Mouse (Mus musculus): ENCODE data around the gene Olfr279.

The Olfr279 gene

DNA sequence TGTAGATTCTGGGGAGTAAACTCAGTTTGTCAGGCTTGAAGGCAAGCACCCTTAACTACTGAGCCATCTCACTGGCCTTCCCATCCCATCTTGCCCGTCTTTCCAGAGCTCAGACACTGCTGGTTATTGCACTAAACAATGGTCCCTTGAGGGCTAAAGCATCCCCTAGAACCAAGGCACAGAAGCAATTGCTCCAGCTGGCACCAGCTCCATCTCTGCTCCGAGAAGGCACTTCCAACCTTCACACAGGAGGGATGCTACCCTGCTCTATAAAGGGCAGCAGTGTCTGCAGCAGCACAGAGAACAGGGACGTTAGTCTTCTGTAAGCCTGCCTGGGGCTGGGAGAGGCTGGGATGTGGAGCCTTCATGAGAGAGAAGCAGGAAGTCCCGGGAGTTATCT is at the start of gene Olfr279:
Gene Olfr279, plus strand, starts transcription at position 301 of the 400 bp plus-strand sequence.
- in situ Hi-C loops (cut with MboI; ENCODE audit: low sequenced_read_pairs): no loop called here

DNA sequence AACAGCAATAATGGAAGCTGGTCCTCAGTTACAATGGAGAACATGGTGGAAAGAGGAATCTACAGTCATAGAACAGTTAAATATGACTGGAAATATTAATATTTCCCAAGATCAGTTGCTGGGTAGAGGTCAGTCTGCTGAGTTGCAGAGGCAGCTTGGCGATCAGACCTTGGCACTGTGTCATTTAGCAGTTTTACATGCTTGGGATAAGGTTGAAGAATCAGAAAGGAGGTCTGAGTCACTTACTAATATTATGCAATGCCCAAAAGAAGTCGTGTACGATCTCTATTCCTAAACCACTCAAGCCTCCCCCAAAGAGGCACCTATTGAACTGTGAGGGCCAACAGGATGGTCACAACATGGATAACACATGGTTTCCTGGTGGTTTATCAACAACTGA is 47.6 kb upstream of the Olfr279 start:
- in situ Hi-C loops (cut with MboI; ENCODE audit: low sequenced_read_pairs): no loop called here

DNA sequence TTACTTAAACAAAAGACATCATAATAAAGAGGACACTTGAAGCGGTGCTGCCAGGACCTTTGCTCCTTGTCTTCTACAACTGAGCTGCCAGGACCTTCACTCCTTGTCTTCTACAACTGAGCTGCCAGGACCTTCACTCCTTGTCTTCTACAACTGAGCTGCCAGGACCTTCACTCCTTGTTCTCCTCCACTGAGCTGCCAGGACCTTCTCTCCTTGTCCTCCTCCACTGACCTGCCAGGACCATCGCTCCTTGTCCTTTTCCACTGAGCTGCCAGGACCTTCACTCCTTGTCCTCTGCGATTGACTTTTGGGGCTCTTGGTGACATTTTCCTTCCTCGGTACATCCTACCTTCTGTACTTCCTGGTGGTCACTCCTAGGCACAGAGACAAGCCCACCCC is 43.7 kb upstream of the Olfr279 start:
- in situ Hi-C loops (cut with MboI; ENCODE audit: low sequenced_read_pairs): no loop called here

DNA sequence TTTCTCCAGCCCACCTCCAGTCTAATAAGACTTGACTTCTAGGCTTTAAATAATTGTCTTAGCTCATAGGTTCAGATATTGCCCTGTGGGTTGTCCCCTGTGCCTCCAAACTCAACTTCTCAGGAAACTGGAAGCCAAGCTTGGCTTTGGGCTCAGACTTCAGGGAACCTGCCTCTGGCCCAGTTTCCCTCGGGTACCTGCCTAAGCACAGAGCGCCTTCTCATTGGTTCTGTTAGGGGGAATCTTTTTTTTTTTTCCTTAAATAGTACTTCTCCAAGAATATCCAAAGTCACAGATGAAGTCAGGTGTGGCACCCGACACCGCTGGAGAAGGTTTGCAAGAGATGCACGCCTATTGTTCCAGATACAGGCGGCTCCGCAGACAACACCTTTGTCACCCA is 39.9 kb upstream of the Olfr279 start, which contains the start of gene Olfr281:
Gene Olfr281, plus strand, starts transcription at position 301 of the 400 bp plus-strand sequence.
- in situ Hi-C loops (cut with MboI; ENCODE audit: low sequenced_read_pairs): no loop called here

DNA sequence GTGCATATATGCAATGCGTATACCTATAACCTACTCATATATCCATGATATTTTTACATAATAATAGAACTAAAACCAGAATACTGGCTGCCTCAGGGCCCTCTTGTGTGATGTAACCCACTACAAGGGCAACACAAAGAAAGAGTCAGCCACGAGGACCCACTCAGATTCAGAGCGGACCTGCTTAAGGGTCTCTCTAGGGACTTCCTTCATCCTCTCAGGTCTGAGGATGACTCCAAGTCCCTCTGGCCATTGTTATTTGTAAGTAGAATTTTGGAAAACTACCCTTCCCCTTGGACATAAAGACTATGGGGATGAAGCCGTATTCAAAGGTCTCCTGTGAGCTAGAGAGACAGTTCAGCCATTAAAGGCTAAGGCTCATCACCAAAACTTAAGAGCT is 22.6 kb upstream of the Olfr279 start, which contains the start of gene OR5BS1P:
Gene OR5BS1P, plus strand, starts transcription at position 301 of the 400 bp plus-strand sequence.
- in situ Hi-C loops (cut with MboI; ENCODE audit: low sequenced_read_pairs): no loop called here

DNA sequence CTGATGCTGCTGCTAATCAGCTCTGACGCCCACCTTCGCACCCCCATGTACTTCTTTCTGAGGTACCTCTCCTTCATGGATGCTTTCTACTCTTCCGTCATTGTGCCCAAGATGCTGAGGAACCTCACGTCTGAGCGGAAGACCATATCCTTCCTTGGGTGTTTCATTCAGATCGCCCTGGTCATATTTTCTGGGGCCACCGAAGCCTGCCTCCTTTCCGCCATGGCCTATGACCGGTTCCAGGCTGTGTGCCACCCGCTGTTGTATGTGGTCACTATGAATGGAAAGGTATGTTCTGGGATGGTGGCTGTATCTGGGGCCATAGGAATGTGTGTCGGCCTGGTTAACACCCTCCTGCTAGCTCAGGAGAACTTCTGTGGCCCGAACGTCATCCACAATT is 20.7 kb upstream of the Olfr279 start:
- in situ Hi-C loops (cut with MboI; ENCODE audit: low sequenced_read_pairs): no loop called here

DNA sequence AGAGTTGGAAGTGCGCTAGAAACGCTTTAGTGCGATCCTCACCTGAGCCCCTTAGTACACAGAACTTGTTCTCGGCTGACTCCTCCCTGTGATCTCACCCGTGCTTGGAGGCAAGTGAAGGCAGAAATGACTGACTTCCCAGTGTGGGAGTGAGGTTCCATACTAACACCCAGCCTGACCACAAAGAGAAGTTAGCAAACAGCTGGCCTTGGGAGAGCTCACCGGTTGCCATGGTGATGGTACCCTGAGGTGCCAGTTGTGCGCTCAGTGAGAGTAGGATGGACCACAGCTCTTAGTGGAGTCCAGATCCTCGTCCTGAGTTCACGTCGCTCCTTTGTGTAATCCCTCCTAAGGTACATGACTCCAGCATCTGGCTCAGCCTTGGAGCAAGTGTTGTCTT is 17.2 kb upstream of the Olfr279 start:
- in situ Hi-C loops (cut with MboI; ENCODE audit: low sequenced_read_pairs): no loop called here

DNA sequence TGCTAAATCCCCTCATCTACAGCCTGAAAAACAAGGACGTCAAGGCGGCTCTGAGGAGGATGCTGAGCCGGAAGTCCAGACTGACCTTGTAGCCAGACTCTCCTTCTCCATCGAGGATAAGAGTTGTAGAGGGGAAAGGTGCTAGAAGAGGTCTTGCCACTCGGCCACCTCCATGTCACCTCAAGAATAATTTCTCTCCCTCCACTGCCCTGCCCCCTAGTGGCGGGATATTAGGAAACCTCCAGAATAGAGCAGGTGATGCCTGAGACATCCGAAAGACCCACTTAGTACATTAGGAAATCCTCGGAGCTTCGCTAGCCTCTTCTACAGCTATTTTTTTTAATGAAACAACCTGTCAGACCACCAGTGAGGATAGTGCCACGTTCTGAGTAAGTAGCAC is 16.8 kb upstream of the Olfr279 start:
- in situ Hi-C loops (cut with MboI; ENCODE audit: low sequenced_read_pairs): no loop called here

DNA sequence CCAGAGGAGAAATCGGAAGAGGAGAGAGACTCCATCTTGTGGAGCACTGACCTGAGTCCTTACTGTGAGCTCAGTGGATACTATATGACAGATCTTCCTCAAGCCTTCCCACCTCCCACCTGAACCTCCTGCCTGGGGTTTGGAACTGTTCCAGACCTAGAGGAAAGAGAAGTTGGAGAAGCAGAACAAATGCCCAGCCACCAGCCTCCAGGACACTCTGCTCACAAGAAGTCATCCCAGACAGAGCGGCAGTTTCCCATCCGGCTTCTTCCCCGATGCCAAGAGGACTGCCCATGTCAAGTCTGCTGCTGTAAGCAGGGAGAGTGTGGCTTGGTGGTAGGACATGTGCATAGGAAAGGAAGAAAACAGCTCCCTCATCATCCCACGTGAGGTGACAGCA is 15.9 kb upstream of the Olfr279 start:
- in situ Hi-C loops (cut with MboI; ENCODE audit: low sequenced_read_pairs): no loop called here

DNA sequence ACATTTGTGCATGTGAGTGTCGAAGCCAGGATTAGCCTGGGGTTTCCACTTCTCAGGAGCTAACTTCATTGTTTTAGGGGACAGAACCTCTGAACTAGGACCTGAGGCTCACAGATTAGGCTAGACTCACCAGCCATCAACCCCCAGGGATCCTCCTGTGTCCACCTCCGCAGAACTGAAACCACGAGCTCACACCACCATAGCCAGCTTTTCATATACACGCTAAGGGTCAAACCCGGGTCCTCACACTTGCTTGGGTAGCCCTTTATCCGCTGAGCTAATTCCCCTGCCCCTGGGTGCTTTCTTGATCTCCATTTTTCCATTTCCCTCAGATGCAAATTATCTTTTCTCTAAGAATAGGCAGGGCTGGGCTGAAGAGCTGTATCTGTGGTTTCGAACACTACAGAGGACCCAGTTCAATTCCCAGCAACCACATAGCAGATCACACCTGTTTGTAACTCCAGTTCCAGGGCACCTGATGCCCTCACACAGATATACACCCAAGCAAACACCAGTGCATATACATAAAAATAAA is 12.6 kb upstream of the Olfr279 start:
- in situ Hi-C loops (cut with MboI; ENCODE audit: low sequenced_read_pairs): no loop called here

DNA sequence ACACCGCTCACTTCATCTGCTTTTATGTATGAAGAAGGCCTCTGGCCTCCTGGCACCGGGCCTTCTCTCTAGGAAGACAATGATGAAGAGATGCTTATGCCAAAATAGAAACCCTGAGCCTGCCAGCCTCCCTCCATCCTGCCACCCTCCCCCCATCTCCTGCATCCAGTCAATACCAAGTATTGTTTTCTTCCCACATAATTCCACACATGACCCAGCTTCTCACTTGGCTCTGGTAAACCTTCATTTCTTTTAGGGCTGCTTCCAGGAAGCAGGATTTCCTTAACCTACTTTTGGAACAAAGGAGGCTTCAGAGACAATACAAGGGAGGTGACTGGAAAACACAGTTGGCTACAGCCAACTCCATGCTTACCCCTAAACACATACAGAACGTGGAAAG is 9.5 kb upstream of the Olfr279 start, which contains the start of gene Lalba:
Gene Lalba, minus strand, starts transcription at position 21 of the 400 bp plus-strand sequence.
- in situ Hi-C loops (cut with MboI; ENCODE audit: low sequenced_read_pairs): no loop called here

DNA sequence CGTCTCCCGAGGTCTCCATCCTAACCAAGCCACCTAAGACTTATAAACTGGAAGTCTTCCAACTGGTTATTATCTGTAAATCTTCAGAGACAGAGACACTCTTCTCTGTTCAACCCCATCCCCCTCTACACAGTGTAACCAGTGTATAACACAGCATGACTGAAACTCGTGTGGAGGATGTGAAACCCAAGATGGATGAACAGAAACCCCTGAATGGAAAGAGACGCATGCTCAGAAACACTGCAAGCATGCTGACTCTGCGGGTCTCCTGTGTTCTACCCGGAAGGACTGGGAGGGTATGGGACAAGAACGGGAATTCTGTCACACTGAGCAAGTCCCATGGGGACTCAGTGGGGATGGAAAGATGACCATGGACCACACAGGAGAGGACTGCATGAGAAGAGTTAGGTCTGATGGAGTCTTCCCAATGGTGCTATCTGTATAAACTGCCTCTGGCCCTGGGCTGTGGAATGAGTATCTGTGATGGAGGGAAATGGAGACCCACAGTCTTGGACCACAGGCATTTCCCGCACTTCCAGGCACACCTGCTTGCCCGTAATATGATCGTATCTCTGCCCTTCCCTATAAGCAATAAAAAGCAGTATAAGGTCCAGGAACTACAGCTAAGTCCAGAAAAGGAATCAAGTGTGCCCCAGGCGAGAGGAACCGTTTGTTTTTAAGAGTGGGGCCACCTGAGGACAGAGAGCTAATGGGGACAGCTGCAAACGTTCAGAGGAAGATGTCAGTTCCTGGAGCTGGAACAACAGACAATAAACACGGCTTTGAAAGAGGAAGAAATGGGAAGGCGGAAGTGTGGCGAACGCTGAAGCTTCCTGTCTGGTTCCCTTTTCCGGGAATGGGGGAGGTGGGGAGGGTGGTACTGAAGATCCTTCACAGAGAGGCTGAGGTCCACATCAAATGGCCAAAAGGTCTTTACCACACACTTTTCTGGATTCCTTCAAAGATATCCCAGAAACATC is 8.0 kb upstream of the Olfr279 start:
- in situ Hi-C loops (cut with MboI; ENCODE audit: low sequenced_read_pairs): no loop called here

DNA sequence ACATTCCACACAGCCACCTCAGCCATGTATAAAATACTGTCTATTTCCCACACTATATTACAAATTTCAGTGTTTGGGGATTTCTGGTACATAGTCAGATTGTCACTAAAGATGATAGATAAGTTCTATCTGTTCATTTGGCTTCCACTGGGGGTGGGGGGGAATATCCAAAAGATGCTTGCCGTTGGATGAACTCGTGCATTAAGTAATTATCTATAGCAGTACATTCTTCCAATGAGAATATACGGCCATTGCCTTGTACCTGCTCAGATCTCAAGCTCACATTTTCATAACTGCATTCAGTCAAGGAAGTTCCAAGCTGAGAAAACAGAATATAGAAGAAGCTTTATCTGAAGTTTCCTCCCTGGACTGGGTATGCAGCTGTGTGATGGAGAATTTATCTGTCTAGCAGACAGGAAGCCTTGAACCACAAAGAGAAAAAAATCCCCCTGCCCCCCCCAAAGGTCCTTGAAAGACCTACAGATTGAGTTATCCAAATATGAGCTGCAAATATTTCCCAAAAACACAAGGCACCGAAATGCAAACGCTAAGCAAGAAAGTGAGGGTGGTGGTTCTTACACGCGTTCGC is 5.7 kb upstream of the Olfr279 start:
- in situ Hi-C loops (cut with MboI; ENCODE audit: low sequenced_read_pairs): no loop called here

DNA sequence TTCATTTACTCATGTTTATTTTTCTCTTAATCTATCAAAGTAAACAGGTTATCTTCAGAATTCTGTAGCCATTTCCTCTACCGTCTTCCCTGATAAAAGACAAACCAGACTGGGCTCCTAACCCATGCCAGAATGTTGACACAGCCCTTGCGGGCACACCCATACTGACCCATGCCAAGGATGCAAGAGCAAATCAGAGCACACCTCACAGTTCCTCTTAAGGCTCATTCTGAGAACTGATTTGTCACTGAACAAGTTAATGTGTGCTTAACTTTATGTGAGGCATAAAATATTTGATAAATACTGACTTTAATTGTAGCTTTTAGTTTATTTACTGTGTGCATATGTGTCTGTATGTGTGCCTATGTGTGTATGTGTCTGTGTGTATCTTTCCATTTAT is 870 bp upstream of the Olfr279 start:
- in situ Hi-C loops (cut with MboI; ENCODE audit: low sequenced_read_pairs): no loop called here

DNA sequence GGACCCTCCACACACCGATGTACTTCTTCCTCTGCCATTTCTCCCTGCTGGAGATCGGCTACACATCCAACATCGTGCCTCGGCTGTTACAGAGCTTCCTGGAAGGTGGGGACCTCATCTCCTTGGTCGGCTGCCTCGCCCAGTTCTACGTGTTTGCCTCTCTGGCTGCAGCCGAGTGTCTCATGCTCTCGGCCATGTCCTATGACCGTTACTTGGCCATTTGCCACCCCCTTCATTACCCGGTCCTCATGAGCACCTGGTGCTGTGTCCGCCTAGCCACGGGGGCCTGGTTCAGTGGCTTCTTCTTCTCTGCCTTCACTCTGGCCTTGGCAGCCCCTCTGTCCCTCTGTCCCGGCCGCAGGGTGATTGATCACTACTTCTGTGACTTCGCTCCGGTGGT is 5.4 kb downstream of the Olfr279 start:
- in situ Hi-C loops (cut with MboI; ENCODE audit: low sequenced_read_pairs): no loop called here

DNA sequence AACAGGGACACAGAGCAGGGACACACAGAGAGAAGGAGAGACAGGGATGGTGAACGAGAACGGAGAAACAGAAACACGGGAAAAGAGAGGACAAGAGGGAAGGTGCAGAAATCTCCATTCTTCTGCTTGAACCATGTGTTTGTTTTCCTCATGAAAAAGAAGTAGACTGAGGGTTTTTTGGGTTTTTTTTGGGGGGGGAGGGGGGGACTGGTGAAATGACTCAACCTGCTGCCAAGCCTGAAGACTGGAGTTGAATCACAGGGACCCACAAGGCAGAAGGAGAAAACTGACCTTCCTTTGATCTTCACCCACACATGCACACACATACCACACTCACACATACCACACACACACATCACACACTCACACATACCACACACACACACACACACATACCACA is 11.1 kb downstream of the Olfr279 start:
- in situ Hi-C loops (cut with MboI; ENCODE audit: low sequenced_read_pairs): no loop called here

DNA sequence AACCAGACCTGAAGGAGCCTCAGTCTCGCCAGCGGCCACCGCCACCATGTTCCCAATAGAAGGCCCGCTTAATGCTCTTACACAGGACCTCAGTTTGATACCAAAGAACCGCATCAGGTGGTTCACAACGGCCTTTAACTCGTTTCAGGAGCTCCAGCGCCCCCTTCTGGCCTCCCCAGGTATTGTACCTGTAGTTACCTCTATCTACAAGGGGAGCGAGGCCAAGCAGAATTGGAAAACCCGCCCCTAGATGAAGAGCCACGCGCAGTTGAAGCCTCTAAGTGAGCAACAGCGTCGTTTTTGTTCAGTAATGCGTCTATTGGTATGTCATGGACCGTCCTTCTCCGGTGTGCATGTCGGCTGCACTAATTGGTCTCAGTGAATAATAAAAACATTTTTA is 12.3 kb downstream of the Olfr279 start:
- in situ Hi-C loops (cut with MboI; ENCODE audit: low sequenced_read_pairs): no loop called here

DNA sequence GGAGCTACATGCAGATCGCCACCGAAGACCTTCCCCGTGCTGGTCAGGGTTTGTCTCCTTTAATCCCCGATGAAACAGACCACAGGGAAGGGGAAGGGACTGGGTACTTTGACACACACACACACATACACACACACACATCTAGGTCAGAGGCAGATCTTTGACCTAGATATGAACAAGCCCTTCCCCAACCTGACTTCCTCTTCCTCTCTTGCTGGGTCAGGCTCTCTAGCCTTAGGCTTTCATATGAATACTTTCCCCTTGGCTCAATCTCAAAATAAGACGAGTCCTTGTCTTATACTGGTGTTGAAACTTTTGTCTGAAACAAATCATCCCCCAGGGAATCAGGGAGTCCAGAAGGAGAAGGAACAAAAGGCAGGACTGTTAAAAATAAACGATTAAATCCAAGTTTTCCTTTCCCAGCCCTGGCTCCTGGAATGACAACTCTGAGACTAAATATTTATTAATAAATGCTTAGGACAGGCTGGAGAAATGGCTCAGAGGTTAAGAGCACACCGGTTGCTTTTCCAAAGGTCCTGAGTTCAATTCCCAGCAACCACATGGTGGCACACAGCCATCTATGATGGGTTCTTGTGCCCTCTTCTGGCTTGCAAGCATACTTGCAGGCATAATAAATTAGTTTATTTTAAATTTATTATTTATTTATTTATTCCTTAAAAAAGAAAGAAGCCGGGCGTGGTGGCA is 14.2 kb downstream of the Olfr279 start:
- in situ Hi-C loops (cut with MboI; ENCODE audit: low sequenced_read_pairs): no loop called here

DNA sequence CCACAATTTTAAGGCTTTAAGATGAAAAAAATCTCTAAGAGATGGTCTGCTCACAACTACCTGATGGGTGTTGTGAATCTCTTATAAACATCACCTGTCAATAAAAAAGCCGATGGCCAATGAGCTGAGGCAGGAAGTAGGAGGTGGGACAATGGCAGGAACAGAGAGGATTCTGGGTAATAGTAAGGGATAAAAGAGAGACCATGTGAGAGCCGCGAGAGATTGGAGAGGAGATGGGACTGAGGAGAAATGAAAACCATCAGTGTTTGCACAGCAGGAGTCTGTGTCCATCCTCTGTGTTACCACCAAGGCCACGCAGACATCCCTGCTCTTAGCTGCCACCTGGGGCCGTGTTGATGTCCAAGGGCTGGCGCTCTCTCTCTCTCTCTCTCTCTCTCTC is 15.1 kb downstream of the Olfr279 start:
- in situ Hi-C loops (cut with MboI; ENCODE audit: low sequenced_read_pairs): no loop called here

DNA sequence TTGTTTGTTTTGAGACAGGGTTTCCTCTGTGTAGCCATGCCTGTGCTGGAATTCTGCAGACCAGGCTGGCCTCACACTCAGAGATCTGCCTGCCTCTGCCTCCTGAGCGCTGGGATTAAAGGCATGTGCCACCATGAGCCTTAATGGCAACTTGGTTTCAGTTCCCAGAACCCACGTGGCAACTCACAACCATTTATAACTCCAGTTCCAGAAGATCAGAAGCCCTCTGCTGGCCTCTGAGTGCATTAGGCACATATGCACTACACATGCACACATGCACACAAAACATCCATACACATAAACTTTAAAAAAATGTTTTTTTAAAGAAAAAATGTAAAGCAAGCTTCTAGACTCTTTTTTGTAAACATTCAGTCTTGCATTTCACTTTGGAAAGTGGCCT is 17.2 kb downstream of the Olfr279 start:
- in situ Hi-C loops (cut with MboI; ENCODE audit: low sequenced_read_pairs): no loop called here

Data from CH12F3 (cell line).